Comparison of ENCODE assay signal across 9 mouse cellular contexts in genomic region chr6:12748787-12749530, GRCm38 (mm10). TPM values are rescaled to one million over a fixed set of nuclear protein-coding genes. Genes with fewer than 3 reads are reported as not detected.
DNase-seq lines count a peak whose midpoint lies in the region; ATAC-seq and TF ChIP-seq lines count a peak whose summit lies in the region.
"Had no signal": no experiment of that assay in that cellular context is flagged by ENCODE, and none has a peak within 500 bp of the region (broad histone marks: within the 10 kb centered on the region; RNA-seq: fewer than 3 reads in every experiment).

Gene Thsd7a (minus strand): TSS chr6:12749410.

- H3K4me1 ChIP-seq in forebrain, embryonic 10.5 days, result peaks cover 25% of the 10 kb centered on the region
- no peaks in the 10 kb centered on the region for H3K4me1 ChIP-seq in heart, embryonic 12.5 days (replicated peaks)
- no peaks in the 10 kb centered on the region for H3K4me1 ChIP-seq in kidney, postnatal 0 days (replicated peaks; ENCODE audit: insufficient read depth, low read length)
- peaks cover 10% of the 10 kb centered on the region; the same call in 1 of the 2 replicates for H3K4me1 ChIP-seq in neural tube, embryonic 12.5 days

- under 1% methylated on average over 56 of the region's 56 CpGs for WGBS in forebrain, embryonic 10.5 days
- WGBS in heart, embryonic 12.5 days, result under 1% methylated on average over 56 of the region's 56 CpGs
- under 1% methylated on average over 56 of the region's 56 CpGs for WGBS in kidney, postnatal 0 days
- under 1% methylated on average over 56 of the region's 56 CpGs for WGBS in neural tube, embryonic 12.5 days

- H3K4me3 ChIP-seq in forebrain, embryonic 10.5 days, result peak within 1 kb of the TSS; percentile 72
- H3K4me3 ChIP-seq in heart, embryonic 12.5 days, result peak within 1 kb of the TSS; percentile 67
- peak within 1 kb of the TSS; percentile 58 for H3K4me3 ChIP-seq in kidney, postnatal 0 days (replicated peaks; ENCODE audit: low read depth, low read length)
- H3K4me3 ChIP-seq in neural tube, embryonic 12.5 days, result peak within 1 kb of the TSS; percentile 67

- H3K9me3 ChIP-seq in forebrain, embryonic 10.5 days, result no peaks in the 10 kb centered on the region
- H3K9me3 ChIP-seq in heart, embryonic 12.5 days (replicated peaks), result no peaks in the 10 kb centered on the region
- no peaks in the 10 kb centered on the region for H3K9me3 ChIP-seq in kidney, postnatal 0 days (replicated peaks; ENCODE audit: low read length)
- no peaks in the 10 kb centered on the region for H3K9me3 ChIP-seq in neural tube, embryonic 12.5 days

- peak within 1 kb of the TSS; percentile 93 for H3K4me2 ChIP-seq in heart, embryonic 12.5 days
- peak within 1 kb of the TSS; percentile 85 for H3K4me2 ChIP-seq in kidney, postnatal 0 days (ENCODE audit: low read length)
- peak within 1 kb of the TSS; percentile 62 for H3K4me2 ChIP-seq in neural tube, embryonic 12.5 days (replicated peaks)

- ATAC-seq in heart, embryonic 12.5 days (ENCODE audit: insufficient number of reproducible peaks, low FRiP score), result peak; percentile 84
- ATAC-seq in kidney, postnatal 0 days (replicated peaks; ENCODE audit: low FRiP score, low read depth), result peak; percentile 85
- peak; percentile 95 for ATAC-seq in neural tube, embryonic 12.5 days (ENCODE audit: low FRiP score, low read depth)

- peaks cover 28% of the 10 kb centered on the region for H3K27me3 ChIP-seq in forebrain, embryonic 10.5 days (ENCODE audit: poor library complexity, severe bottlenecking)
- no peaks in the 10 kb centered on the region for H3K27me3 ChIP-seq in heart, embryonic 12.5 days (replicated peaks)
- no peaks in the 10 kb centered on the region for H3K27me3 ChIP-seq in kidney, postnatal 0 days (ENCODE audit: insufficient read depth, low read length)
- H3K27me3 ChIP-seq in neural tube, embryonic 12.5 days (replicated peaks), result no peaks in the 10 kb centered on the region
- H3K27me3 ChIP-seq: CH12.LX had no signal

- no peaks in the 10 kb centered on the region for H3K36me3 ChIP-seq in forebrain, embryonic 10.5 days (replicated peaks)
- H3K36me3 ChIP-seq in heart, embryonic 12.5 days, result no peaks in the 10 kb centered on the region
- no peaks in the 10 kb centered on the region for H3K36me3 ChIP-seq in kidney, postnatal 0 days (ENCODE audit: insufficient read depth, low read length)
- no peaks in the 10 kb centered on the region for H3K36me3 ChIP-seq in neural tube, embryonic 12.5 days

- DNase-seq in urinary bladder, adult 2 months (ENCODE audit: low spot score), result peak; percentile 37
- DNase-seq in urinary bladder, postnatal 10 days (ENCODE audit: low spot score), result no peak
- DNase-seq in forebrain, embryonic 10.5 days (ENCODE audit: extremely low spot score, low spot score), result peak; percentile 71
- peak; percentile 59 for DNase-seq in kidney, postnatal 0 days (ENCODE audit: low spot score)
- peak; percentile 25 for DNase-seq in liver
- peak; percentile 28 to 60 for DNase-seq in urinary bladder, postnatal 4 days (ENCODE audit: low spot score in 2 of 2)

- peak within 1 kb of the TSS; percentile 88 for H3K27ac ChIP-seq in forebrain, embryonic 10.5 days
- peak within 1 kb of the TSS; percentile 83 for H3K27ac ChIP-seq in heart, embryonic 12.5 days (ENCODE audit: poor library complexity, severe bottlenecking)
- H3K27ac ChIP-seq in kidney, postnatal 0 days, result peak within 1 kb of the TSS; percentile 14; the same call in 1 of the 2 replicates
- peak within 1 kb of the TSS; percentile 84 for H3K27ac ChIP-seq in neural tube, embryonic 12.5 days

- no peak for TF ChIP-seq CTCF in kidney, postnatal 0 days (IDR thresholded peaks at IDR 0.05; ENCODE audit: low read depth)

- H3K9ac ChIP-seq in heart, embryonic 12.5 days, result peak within 1 kb of the TSS; percentile 78
- peak within 1 kb of the TSS; percentile 59 for H3K9ac ChIP-seq in kidney, postnatal 0 days (ENCODE audit: low read depth, low read length)
- peak within 1 kb of the TSS; percentile 79 for H3K9ac ChIP-seq in neural tube, embryonic 12.5 days

RNA-seq across cellular contexts. Expression of gene Thsd7a, which starts in this region (rescaled TPM):
- 3.0 and 4.5 TPM in 2 replicates for polyA plus RNA-seq in urinary bladder, adult 2 months (2012; rRNA removed)
- polyA plus RNA-seq in forebrain, embryonic 10.5 days (2016; fragmentation: Nextera tagmentation; extraction: Ambion mirVana), result 1.2 and 1.9 TPM in 2 replicates
- 3.3 and 3.4 TPM in 2 replicates for polyA plus RNA-seq in heart, embryonic 12.5 days (2016; fragmentation: Nextera tagmentation; extraction: Ambion mirVana)
- polyA plus RNA-seq in kidney, postnatal 0 days (2015; fragmentation: Nextera tagmentation; extraction: Ambion mirVana), result 6.0 and 6.4 TPM in 2 replicates
- polyA plus RNA-seq in neural tube, embryonic 12.5 days (2016; fragmentation: Nextera tagmentation; extraction: Ambion mirVana), result 34.6 and 38.6 TPM in 2 replicates

Comparison
In these comparisons a context has a peak if more than half of its experiments do, and no peak if none do; other contexts are left out.
1. H3K27ac ChIP-seq: peak in every context shown above with its lines; median percentile 88 in forebrain, embryonic 10.5 days; 84 in neural tube, embryonic 12.5 days; 83 in heart, embryonic 12.5 days; 14 in kidney, postnatal 0 days.